Mouse (Mus musculus): ENCODE measurements around the gene Uox. TPM values are rescaled to one million over a fixed set of nuclear protein-coding genes. Genes with fewer than 3 reads are reported as not detected.

Uox gene
- polyA plus RNA-seq, 1 experiment from 2014 or later = not detected

GRCm38 (mm10) chr3:146556567-146556966, 13.7 kb upstream of the Uox start:
- Histone ChIP-seq H3K4me2 (ENCODE audit: low read depth, low read length) (no peak overlapping the region), H3K4me3 (ENCODE audit: low read depth, low read length) (no peak overlapping the region), H3K27me3 (ENCODE audit: control insufficient read depth, insufficient read depth, low read length) (no peaks in the 10 kb centered on the region), H3K9ac (replicated peaks; ENCODE audit: low read depth, low read length) (no peak overlapping the region), H3K4me1 (ENCODE audit: control insufficient read depth, insufficient read depth, low read length) (no peaks in the 10 kb centered on the region), H3K9me3 (ENCODE audit: control insufficient read depth, low read length) (no peaks in the 10 kb centered on the region), H3K36me3 (ENCODE audit: control insufficient read depth, insufficient read depth, low read length) (no peaks in the 10 kb centered on the region), H3K27ac (ENCODE audit: low read depth, low read length) (no peak overlapping the region)
- ATAC-seq (ENCODE audit: low read depth) = no peak
- WGBS = 96% methylated on average over 1 of the region's 1 CpGs

- no peak overlapping the region for H3K9ac ChIP-seq (replicated peaks; ENCODE audit: low read depth, low read length)
- no peak for ATAC-seq (ENCODE audit: low read depth)
- WGBS = 89% methylated on average over 6 of the region's 6 CpGs
- H3K27me3 ChIP-seq (ENCODE audit: control insufficient read depth, insufficient read depth, low read length) = no peaks in the 10 kb centered on the region
- no peak overlapping the region for H3K4me2 ChIP-seq (ENCODE audit: low read depth, low read length)
- no peak overlapping the region for H3K27ac ChIP-seq (ENCODE audit: low read depth, low read length)
- no peak overlapping the region for H3K4me3 ChIP-seq (ENCODE audit: low read depth, low read length)
- no peaks in the 10 kb centered on the region for H3K4me1 ChIP-seq (ENCODE audit: control insufficient read depth, insufficient read depth, low read length)
- H3K36me3 ChIP-seq (ENCODE audit: control insufficient read depth, insufficient read depth, low read length) = no peaks in the 10 kb centered on the region
- no peaks in the 10 kb centered on the region for H3K9me3 ChIP-seq (ENCODE audit: control insufficient read depth, low read length)
These were observed 12.7 kb upstream of the Uox start for GRCm38 (mm10) chr3:146557507-146557906.

DNA sequence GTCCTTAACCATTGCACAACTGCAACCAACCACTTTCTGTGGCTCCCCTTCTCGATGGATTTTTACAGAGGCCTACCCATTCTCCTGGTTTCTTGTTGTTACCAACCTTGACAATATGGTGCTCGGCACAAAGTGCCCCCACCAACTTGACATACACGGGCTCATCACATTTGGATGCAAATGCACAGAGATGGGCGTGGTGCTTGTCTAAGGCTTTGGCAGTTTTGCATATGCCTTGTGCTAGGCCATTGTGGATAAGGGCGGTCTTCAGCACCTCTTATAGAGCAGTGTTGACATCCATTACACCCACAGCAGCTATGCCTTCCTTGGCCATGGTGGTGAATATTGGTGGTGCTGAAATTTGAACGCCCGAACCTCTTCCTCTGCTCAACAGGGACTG, 7.3 kb upstream of the Uox start:
- no peak for ATAC-seq (ENCODE audit: low read depth)
- Histone ChIP-seq H3K4me2 (ENCODE audit: low read depth, low read length) (no peak overlapping the region), H3K27me3 (ENCODE audit: control insufficient read depth, insufficient read depth, low read length) (no peaks in the 10 kb centered on the region), H3K9ac (replicated peaks; ENCODE audit: low read depth, low read length) (no peak overlapping the region), H3K4me3 (ENCODE audit: low read depth, low read length) (no peak overlapping the region), H3K36me3 (ENCODE audit: control insufficient read depth, insufficient read depth, low read length) (no peaks in the 10 kb centered on the region), H3K9me3 (ENCODE audit: control insufficient read depth, low read length) (no peaks in the 10 kb centered on the region), H3K27ac (ENCODE audit: low read depth, low read length) (no peak overlapping the region), H3K4me1 (ENCODE audit: control insufficient read depth, insufficient read depth, low read length) (no peaks in the 10 kb centered on the region)
- 89% methylated on average over 7 of the region's 7 CpGs for WGBS

DNA sequence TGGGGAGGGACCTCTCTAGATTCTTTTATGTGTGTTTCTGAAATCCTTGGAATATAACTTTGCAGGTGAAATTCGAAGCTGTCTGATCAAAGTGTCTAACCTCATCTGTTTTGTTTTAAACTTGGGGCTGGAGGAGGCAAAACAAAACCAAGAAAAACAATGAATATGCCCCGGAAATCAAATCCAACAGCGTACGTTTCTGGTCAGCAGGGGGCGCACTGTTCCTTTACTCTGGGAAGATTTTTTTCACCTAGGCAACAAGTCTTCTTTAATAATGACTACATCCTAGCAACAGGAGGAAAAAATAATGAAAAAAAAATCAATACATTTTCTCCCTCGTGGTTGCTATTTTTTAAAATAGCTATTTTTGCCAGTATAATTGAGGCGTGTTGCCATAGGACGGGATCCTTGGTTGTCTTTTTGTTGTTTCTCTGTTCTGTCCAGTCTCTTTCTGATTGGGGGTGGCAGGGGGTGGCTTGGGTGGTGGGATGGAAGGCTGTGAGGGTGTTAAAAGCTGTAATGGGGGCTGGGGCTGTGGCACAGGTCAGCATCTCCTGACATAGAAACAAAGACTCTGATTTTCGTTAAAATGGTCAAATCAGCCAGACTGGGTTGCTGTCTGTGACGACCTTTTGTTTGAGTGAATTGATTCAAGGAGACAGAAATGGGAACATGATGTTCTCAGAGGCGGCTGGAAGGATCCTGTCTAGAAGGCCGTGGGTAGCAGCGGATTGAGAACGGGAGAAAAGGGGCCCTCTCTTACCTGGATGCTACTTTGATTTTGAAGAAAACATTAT, 5.8 kb upstream of the Uox start:
- Histone ChIP-seq H3K4me1 (ENCODE audit: control insufficient read depth, insufficient read depth, low read length) (no peaks in the 10 kb centered on the region), H3K27me3 (ENCODE audit: control insufficient read depth, insufficient read depth, low read length) (no peaks in the 10 kb centered on the region), H3K4me2 (ENCODE audit: low read depth, low read length) (no peak overlapping the region), H3K4me3 (ENCODE audit: low read depth, low read length) (no peak overlapping the region), H3K36me3 (ENCODE audit: control insufficient read depth, insufficient read depth, low read length) (no peaks in the 10 kb centered on the region), H3K9ac (replicated peaks; ENCODE audit: low read depth, low read length) (no peak overlapping the region), H3K27ac (ENCODE audit: low read depth, low read length) (no peak overlapping the region), H3K9me3 (ENCODE audit: control insufficient read depth, low read length) (no peaks in the 10 kb centered on the region)
- no peak for ATAC-seq (ENCODE audit: low read depth)
- 41% methylated on average over 14 of the region's 14 CpGs for WGBS

- Histone ChIP-seq H3K27me3 (ENCODE audit: control insufficient read depth, insufficient read depth, low read length) (no peaks in the 10 kb centered on the region), H3K4me2 (ENCODE audit: low read depth, low read length) (no peak overlapping the region), H3K36me3 (ENCODE audit: control insufficient read depth, insufficient read depth, low read length) (no peaks in the 10 kb centered on the region), H3K27ac (ENCODE audit: low read depth, low read length) (no peak overlapping the region), H3K4me3 (ENCODE audit: low read depth, low read length) (no peak overlapping the region), H3K4me1 (ENCODE audit: control insufficient read depth, insufficient read depth, low read length) (no peaks in the 10 kb centered on the region), H3K9ac (replicated peaks; ENCODE audit: low read depth, low read length) (no peak overlapping the region), H3K9me3 (ENCODE audit: control insufficient read depth, low read length) (no peaks in the 10 kb centered on the region)
- 94% methylated on average over 1 of the region's 1 CpGs for WGBS
- no peak for ATAC-seq (ENCODE audit: low read depth)
These were observed 5.2 kb upstream of the Uox start for GRCm38 (mm10) chr3:146565065-146565411.

GRCm38 (mm10) chr3:146567366-146567765, 2.9 kb upstream of the Uox start:
- no peak overlapping the region for H3K4me2 ChIP-seq (ENCODE audit: low read depth, low read length)

GRCm38 (mm10) chr3:146567884-146568530, 2.2 kb upstream of the Uox start:
- ATAC-seq (ENCODE audit: low read depth) = no peak
- Histone ChIP-seq H3K9ac (replicated peaks; ENCODE audit: low read depth, low read length) (no peak overlapping the region), H3K4me1 (ENCODE audit: control insufficient read depth, insufficient read depth, low read length) (no peaks in the 10 kb centered on the region), H3K4me3 (ENCODE audit: low read depth, low read length) (no peak overlapping the region), H3K4me2 (ENCODE audit: low read depth, low read length) (no peak overlapping the region), H3K36me3 (ENCODE audit: control insufficient read depth, insufficient read depth, low read length) (no peaks in the 10 kb centered on the region), H3K9me3 (ENCODE audit: control insufficient read depth, low read length) (no peaks in the 10 kb centered on the region), H3K27me3 (ENCODE audit: control insufficient read depth, insufficient read depth, low read length) (no peaks in the 10 kb centered on the region), H3K27ac (ENCODE audit: low read depth, low read length) (no peak overlapping the region)
- WGBS = 74% methylated on average over 9 of the region's 9 CpGs

More at GRCm38 (mm10) chr3:146567366-146567765, 2.9 kb upstream of the Uox start:
- Histone ChIP-seq H3K27ac (ENCODE audit: low read depth, low read length) (no peak overlapping the region), H3K4me1 (ENCODE audit: control insufficient read depth, insufficient read depth, low read length) (no peaks in the 10 kb centered on the region), H3K9ac (replicated peaks; ENCODE audit: low read depth, low read length) (no peak overlapping the region), H3K27me3 (ENCODE audit: control insufficient read depth, insufficient read depth, low read length) (no peaks in the 10 kb centered on the region), H3K9me3 (ENCODE audit: control insufficient read depth, low read length) (no peaks in the 10 kb centered on the region), H3K4me3 (ENCODE audit: low read depth, low read length) (no peak overlapping the region), H3K36me3 (ENCODE audit: control insufficient read depth, insufficient read depth, low read length) (no peaks in the 10 kb centered on the region)
- 78% methylated on average over 7 of the region's 7 CpGs for WGBS
- no peak for ATAC-seq (ENCODE audit: low read depth)

DNA sequence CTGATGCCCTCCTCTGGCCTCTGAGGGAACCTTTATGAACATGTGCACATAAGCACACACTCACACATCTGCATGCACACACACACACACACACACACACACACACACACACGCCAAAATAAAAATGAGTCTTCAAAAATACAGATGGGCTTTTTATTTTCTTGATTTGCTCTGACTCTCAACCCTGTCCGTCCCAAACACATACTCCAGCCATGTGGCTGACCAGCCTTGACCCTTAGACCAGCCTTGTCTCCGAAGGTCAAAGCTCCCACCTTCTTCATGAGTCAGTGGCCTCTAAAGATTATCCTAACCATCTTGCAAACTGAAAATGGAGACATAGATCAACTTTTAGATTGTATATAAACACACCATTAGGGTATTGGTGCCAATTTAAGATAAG, 632 bp upstream of the Uox start:
- H3K9ac ChIP-seq (replicated peaks; ENCODE audit: low read depth, low read length) = no peak overlapping the region
- ATAC-seq (ENCODE audit: low read depth) = no peak
- H3K27me3 ChIP-seq (ENCODE audit: control insufficient read depth, insufficient read depth, low read length) = no peaks in the 10 kb centered on the region
- WGBS = 91% methylated on average over 3 of the region's 3 CpGs
- H3K4me1 ChIP-seq (ENCODE audit: control insufficient read depth, insufficient read depth, low read length) = no peaks in the 10 kb centered on the region
- H3K4me3 ChIP-seq (ENCODE audit: low read depth, low read length) = no peak overlapping the region
- H3K27ac ChIP-seq (ENCODE audit: low read depth, low read length) = no peak overlapping the region
- H3K36me3 ChIP-seq (ENCODE audit: control insufficient read depth, insufficient read depth, low read length) = no peaks in the 10 kb centered on the region
- no peak overlapping the region for H3K4me2 ChIP-seq (ENCODE audit: low read depth, low read length)
- no peaks in the 10 kb centered on the region for H3K9me3 ChIP-seq (ENCODE audit: control insufficient read depth, low read length)

DNA sequence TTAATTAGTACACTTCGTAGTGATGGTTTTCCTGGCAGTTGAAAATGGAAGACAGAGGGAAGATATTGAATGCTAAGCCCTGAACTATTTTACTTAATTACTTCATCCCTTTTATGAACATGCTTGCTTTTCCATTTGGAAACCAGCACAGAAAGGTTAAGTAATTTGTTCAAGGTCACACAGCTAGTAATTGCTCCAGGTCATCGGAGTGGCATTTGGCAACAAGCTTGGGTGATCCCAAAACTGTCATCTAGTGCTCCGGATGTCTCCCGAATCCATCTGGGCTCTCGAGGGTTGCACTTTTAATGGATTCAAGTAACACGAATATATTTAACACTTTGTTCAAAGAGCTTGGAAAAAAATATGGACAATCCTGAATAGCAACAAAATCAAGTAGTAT, 713 bp downstream of the Uox start:
- ATAC-seq (ENCODE audit: low read depth) = no peak
- Histone ChIP-seq H3K4me1 (ENCODE audit: control insufficient read depth, insufficient read depth, low read length) (no peaks in the 10 kb centered on the region), H3K27ac (ENCODE audit: low read depth, low read length) (no peak overlapping the region), H3K9ac (replicated peaks; ENCODE audit: low read depth, low read length) (no peak overlapping the region), H3K4me2 (ENCODE audit: low read depth, low read length) (no peak overlapping the region), H3K36me3 (ENCODE audit: control insufficient read depth, insufficient read depth, low read length) (no peaks in the 10 kb centered on the region), H3K4me3 (ENCODE audit: low read depth, low read length) (no peak overlapping the region), H3K27me3 (ENCODE audit: control insufficient read depth, insufficient read depth, low read length) (no peaks in the 10 kb centered on the region), H3K9me3 (ENCODE audit: control insufficient read depth, low read length) (no peaks in the 10 kb centered on the region)
- 90% methylated on average over 6 of the region's 6 CpGs for WGBS

All from neural tube, embryonic 14.5 days (tissue).